Mouse (Mus musculus): ENCODE data around the gene Ggn.
"Not testable (repeated sequence)": the region's sequence is repeated elsewhere in the genome, so short reads cannot be mapped to it uniquely, and the experiment has no call there.

Ggn gene

DNA sequence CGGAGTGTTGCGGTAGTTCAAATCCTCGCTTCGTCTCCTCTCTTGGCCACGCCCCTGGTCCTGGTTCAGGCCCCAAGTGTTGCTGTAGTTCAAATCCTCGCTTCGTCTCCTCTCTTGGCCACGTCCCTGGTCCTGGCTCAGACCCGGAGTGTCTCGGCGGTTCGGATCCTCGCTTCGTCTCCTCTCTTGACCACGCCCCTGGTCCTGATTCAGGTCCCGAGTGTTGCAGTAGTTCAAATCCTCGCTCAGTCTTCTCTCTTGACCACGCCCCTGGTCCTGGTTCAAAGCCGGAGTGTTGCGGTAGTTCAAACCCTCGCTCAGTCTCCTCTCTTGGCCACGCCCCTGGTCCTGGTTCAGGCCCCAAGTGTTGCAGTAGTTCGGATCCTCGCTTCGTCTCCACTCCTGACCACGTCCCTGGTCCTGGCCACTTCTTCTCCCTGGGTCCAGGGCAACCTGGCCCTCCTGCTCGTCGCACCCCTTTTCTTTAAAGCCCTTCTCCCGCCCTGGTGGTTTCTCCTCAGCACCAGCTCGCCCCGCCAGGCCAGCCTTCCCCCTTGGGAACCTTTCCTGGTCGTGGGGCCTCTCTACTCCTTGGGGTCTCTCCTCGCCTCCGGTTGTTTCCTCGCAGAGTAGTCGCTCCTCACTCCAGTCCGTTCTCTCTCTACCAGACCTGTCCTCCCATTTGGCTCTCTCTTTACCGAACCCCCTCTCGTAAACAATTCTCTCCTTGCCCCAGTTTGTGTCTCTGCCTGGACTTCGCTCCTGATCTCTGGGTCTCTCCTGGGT lies 43.0 kb downstream of the Ggn start:
- not testable (repeated sequence) for DNase-seq

DNA sequence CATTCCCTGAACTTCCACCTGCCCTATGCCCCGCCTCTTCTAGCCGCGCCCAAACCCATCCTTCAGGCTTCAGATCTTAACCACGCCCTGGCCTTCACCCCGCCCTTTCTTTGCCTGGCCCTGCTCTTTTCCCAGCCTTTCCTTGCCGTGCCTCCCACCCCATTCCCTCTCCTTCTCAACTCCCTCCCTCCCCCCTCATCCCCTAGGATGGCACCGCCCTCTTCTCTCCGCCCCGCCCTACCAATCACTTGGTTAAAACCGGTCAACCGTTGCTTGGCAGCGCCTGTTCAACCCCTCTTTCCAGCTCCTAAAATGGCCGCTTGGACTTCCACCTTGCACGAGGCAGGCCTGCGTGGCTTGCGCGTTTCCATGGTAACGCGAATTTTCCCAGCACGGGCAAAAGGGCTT lies 43.7 kb downstream of the Ggn start, which contains the start of gene Catsperg1:
Catsperg1 (minus strand) TSS at position 361 of the 408 bp plus-strand sequence.
- DNase-seq, result no peak

DNA sequence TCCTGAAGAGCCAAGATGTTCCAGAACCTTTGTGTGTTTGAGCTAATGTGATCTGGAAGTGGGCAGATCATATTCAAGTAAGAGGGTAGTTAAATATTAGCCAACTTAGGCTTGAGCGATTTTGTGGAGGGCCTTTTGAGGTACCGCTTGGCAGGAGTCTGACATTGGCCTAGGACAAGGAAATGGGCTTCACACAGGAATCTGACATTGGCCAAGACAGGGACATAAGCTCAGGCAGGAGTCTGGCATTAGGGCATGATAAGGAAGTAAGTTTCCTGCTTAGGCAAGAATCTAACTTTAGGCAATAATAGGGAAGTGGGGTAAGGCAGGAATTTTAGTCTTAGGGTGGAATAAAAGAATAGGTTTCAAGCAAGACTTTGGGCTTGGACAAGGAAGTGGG lies 44.2 kb downstream of the Ggn start:
- no peak for DNase-seq

DNA sequence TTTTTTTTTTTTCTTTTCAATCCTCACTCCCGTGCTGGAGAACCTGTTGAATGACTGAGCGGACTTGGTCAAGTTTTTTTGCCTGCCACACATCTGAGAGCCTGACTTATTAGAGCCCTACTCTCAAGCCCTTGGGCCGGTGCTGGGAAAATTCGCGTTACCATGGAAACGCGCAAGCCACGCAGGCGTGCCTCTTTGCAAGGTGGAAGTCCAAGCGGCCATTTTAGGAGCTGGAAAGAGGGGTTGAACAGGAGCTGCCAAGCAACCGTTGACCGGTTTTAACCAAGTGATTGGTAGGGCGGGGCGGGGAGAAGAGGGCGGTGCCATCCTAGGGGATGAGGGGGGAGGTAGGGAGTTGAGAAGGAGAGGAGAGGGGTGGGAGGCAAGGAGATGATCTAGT lies 44.8 kb downstream of the Ggn start:
- no peak for DNase-seq
